Mouse (Mus musculus) limb, embryonic 11.5 days (tissue): ENCODE measurements around the gene Itpr1. TPM values are rescaled to one million over a fixed set of nuclear protein-coding genes. Genes with fewer than 3 reads are reported as not detected.
A peak's percentile ranks its signal among the peaks of the same experiment; 100 is the strongest.

Experiments used
- ATAC-seq: fragments of 200-750 bp; cut with Nextera tagmentation; 2 replicates; pipeline ENCODE4 v1.8.0; 2017; ENCODE audit warnings: low read depth; ENCODE audit not compliant: insufficient number of reproducible peaks, low FRiP score, low TSS enrichment
- DNase-seq: peaks from one replicate; pipeline ENCODE4 v3.0.0-alpha.2; 2015; ENCODE audit warnings: low spot score
- H3K27ac ChIP-seq: fragments of 300-500 bp; sonication (generic); replicated peaks from 2 replicates; pipeline ENCODE4 v1.5.1; 2014; ENCODE audit warnings: low read depth, mild to moderate bottlenecking, low read length
- H3K27me3 ChIP-seq: fragments of 300-500 bp; sonication (generic); 2 replicates; pipeline ENCODE4 v1.6.1; 2014; ENCODE audit warnings: mild to moderate bottlenecking, low read length, mixed read lengths; ENCODE audit not compliant: control insufficient read depth, insufficient read depth
- H3K36me3 ChIP-seq: fragments of 300-500 bp; sonication (generic); 2 replicates; pipeline ENCODE4 v1.6.1; 2014; ENCODE audit warnings: mild to moderate bottlenecking, low read length, moderate library complexity, mixed read lengths; ENCODE audit not compliant: control insufficient read depth, insufficient read depth
- H3K4me1 ChIP-seq: fragments of 300-500 bp; sonication (generic); 2 replicates; pipeline ENCODE4 v1.6.1; 2014; ENCODE audit warnings: low read length, mixed read lengths; ENCODE audit not compliant: control insufficient read depth, insufficient read depth
- H3K4me2 ChIP-seq: fragments of 300-500 bp; sonication (generic); 2 replicates; pipeline ENCODE4 v1.6.1; 2014; ENCODE audit warnings: low read depth, mild to moderate bottlenecking, moderate library complexity; ENCODE audit not compliant: severe bottlenecking
- H3K4me3 ChIP-seq: fragments of 300-500 bp; sonication (generic); 2 replicates; pipeline ENCODE4 v1.5.1; 2014; ENCODE audit warnings: low read depth, low read length
- H3K9ac ChIP-seq: fragments of 300-500 bp; sonication (generic); 2 replicates; pipeline ENCODE4 v1.6.1; 2014; ENCODE audit warnings: mild to moderate bottlenecking, low read length
- H3K9me3 ChIP-seq: fragments of 300-500 bp; sonication (generic); 2 replicates; pipeline ENCODE4 v1.6.1; 2016; ENCODE audit warnings: low read length; ENCODE audit not compliant: control insufficient read depth
- WGBS: fragments of 180-500 bp; shearing (Covaris S2); extraction: QIAGEN DNeasy Blood & Tissue Kit; methylation state at CpG from one replicate; pipeline ENCODE4 v1.1.7; 2014; 5-methylcytosine and 5-hydroxymethylcytosine counted together
- polyA plus RNA-seq: library from polyadenylated mRNA; unstranded; fragments of >200 nt; fragmentation: Nextera tagmentation; extraction: Ambion mirVana; gene quantifications from 2 replicates; pipeline ENCODE4 v1.2.1, GENCODE M21; 2014

Itpr1 gene
- polyA plus RNA-seq, 1 experiment from 2014 or later, result 6.4 TPM

DNA sequence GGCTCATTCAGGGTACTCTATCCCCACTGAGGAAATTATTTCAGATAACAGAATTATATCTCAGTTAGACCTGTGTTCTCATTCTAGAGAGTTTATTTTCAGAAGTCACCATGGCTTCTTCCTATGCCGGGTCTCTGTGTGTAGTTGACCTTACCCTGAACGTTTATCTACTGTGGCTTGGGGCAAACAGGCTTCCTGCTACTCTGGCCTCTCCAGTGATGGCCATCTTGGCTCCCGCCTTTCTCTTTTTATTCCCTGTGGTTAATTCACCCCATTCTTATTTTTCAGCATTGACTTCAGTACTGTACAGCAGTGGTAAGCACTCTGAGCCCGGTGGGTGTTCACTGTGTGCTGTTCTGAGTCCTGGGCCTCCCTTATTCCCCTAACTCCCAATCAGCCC, 25.1 kb downstream of the Itpr1 start:
- Histone ChIP-seq H3K4me1 (peaks cover 43% of the 10 kb centered on the region), H3K27ac (no peak overlapping the region; the same call in 1 of the 2 replicates), H3K9me3 (no peaks in the 10 kb centered on the region), H3K27me3 (no peaks in the 10 kb centered on the region), H3K4me2 (no peak overlapping the region), H3K9ac (no peak overlapping the region), H3K36me3 (no peaks in the 10 kb centered on the region), H3K4me3 (no peak overlapping the region)
- no peak for ATAC-seq
- DNase-seq, result no peak
- 64% methylated on average over 4 of the region's 4 CpGs for WGBS

DNA sequence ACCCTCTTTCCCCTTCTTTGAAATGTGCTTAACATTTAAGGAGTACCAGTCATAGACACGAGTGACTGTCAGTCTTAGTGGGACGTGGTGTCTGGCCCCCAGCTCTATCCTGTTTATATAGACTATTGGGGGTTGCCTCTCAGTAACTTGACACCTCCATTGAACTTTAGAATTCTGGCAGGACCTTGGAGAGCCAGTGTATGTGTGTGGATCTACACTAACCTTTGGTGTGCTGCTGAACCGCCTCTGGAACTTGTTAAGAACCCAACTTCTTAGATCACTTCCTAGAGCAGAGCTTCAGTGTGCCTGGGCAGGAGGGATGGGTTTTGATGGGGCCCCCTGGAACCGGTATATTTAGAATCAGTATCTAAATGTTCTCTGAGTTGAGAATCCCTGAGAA, 26.2 kb downstream of the Itpr1 start:
- WGBS, result 15% methylated on average over 4 of the region's 4 CpGs
- no peak for ATAC-seq
- no peaks in the 10 kb centered on the region for H3K27me3 ChIP-seq
- H3K9ac ChIP-seq, result no peak overlapping the region
- DNase-seq, result no peak
- no peaks in the 10 kb centered on the region for H3K36me3 ChIP-seq
- no peak overlapping the region for H3K4me2 ChIP-seq
- H3K9me3 ChIP-seq, result no peaks in the 10 kb centered on the region
- H3K4me1 ChIP-seq, result peaks cover 38% of the 10 kb centered on the region
- no peak overlapping the region for H3K27ac ChIP-seq
- H3K4me3 ChIP-seq, result no peak overlapping the region

DNA sequence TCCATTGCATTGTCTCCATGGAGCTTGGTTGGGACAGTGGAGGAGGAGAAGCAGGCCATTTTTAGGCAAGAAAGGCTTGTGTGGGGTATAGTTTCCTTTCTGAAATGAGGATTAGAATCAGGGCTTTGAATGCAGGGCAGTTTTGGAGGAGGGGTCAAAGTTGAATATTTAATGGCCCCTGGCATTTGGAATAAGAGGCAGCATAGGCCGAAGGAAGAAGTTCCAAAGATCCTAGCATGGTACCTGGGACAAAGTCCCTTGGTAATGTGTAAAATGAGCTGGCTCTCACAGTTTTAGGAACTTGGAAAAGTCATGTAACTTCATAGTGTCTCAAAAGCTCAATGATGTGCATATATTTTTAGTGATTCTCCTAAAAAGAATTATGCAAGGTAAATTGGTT, 27.1 kb downstream of the Itpr1 start:
- H3K9ac ChIP-seq, result no peak overlapping the region
- DNase-seq (no peak), ATAC-seq (no peak)
- no peak overlapping the region for H3K4me2 ChIP-seq
- H3K27me3 ChIP-seq, result no peaks in the 10 kb centered on the region
- no peaks in the 10 kb centered on the region for H3K9me3 ChIP-seq
- no peak overlapping the region for H3K27ac ChIP-seq
- peaks cover 38% of the 10 kb centered on the region for H3K4me1 ChIP-seq
- 93% methylated on average over 1 of the region's 1 CpGs for WGBS
- no peak overlapping the region for H3K4me3 ChIP-seq
- H3K36me3 ChIP-seq, result no peaks in the 10 kb centered on the region

DNA sequence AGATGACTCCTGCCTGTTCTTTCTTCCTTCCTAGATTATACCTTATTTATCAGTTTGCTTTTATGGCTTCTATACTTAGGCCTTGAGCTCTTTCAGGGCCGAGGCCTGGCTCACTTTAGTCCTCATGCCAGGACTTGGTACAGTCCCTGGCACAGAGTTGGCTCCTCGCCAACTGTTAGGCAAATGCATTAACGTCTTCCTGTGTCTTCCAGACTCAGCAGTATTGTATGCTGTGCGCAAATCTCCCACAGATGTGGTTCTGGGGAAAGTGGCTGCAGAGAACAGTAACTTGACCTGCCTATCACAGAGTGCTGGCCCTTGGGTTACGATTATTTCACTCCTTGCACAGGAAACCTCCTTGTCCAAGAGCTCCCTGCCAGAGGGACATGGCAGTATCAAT, 27.9 kb downstream of the Itpr1 start:
- H3K4me3 ChIP-seq, result no peak overlapping the region
- no peaks in the 10 kb centered on the region for H3K36me3 ChIP-seq
- peak; percentile 45 for DNase-seq
- 0 out of 2 replicates have a peak, but pooled peaks have one; percentile 17 for ATAC-seq
- H3K9ac ChIP-seq, result no peak overlapping the region
- H3K27me3 ChIP-seq, result no peaks in the 10 kb centered on the region
- no peak overlapping the region; the same call in 1 of the 2 replicates for H3K27ac ChIP-seq
- no peaks in the 10 kb centered on the region for H3K9me3 ChIP-seq
- peaks cover 35% of the 10 kb centered on the region for H3K4me1 ChIP-seq
- no peak overlapping the region for H3K4me2 ChIP-seq
- WGBS, result 39% methylated on average over 5 of the region's 5 CpGs

DNA sequence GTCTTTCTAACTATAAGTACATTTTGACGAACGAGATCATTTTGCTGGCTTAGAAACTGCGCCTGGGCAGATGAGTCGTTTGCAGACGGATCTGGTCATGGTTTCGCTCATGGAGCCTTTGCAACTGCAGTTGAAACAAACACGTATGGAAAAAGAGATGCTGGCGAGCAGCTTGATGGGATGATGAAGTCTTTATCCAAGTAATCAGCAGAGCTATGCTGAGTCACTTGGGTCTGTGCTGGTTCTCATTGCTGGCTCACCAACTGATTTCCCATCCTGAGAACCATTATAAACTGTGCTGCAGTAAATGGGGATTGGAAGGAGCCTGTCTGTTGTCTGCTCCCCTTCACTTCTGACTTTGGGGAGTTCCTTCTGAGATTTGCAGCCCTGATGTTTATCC, 31.7 kb downstream of the Itpr1 start:
- ATAC-seq, result no peak
- Histone ChIP-seq H3K27ac (no peak overlapping the region), H3K9ac (no peak overlapping the region), H3K4me3 (no peak overlapping the region), H3K9me3 (no peaks in the 10 kb centered on the region), H3K36me3 (no peaks in the 10 kb centered on the region), H3K4me2 (no peak overlapping the region), H3K27me3 (no peaks in the 10 kb centered on the region), H3K4me1 (peaks cover 19% of the 10 kb centered on the region)
- 88% methylated on average over 8 of the region's 8 CpGs for WGBS
- no peak for DNase-seq

DNA sequence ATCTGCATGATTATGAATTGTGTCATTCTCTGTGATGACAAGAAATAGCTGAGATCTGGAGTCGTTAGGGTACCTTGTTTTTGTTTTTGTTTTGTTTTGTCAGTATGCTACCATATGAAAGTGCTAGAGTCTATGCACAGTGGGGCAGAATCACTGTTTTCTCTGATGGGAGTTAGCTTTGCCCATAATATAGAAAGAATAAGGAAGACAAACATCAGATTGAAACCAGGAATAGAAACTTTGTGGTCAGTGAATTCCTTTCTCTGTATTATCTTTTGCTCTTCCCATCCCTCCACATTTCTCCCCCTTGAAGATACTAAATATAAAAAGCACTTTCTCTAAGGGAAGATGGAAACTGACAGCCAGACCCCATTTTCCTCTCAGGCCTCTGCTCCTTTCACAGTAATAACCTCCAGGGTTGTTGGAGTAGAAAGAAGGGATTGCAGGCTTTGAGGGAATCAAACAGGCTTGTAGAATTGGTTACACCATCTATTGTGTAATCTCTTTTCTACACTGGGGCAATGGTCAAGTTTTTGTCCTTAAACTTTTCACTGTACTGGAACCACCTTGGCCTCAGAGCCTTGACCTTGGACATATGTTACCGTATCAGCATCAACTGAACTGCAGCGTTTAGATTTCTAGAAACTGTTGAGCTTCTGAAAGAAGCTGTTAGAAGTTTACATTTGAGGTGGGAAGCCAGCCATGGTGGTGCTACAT, 33.6 kb downstream of the Itpr1 start:
- H3K27me3 ChIP-seq, result no peaks in the 10 kb centered on the region
- H3K4me2 ChIP-seq, result no peak overlapping the region
- 73% methylated on average over 3 of the region's 3 CpGs for WGBS
- ATAC-seq (no peak), DNase-seq (no peak)
- no peak overlapping the region for H3K9ac ChIP-seq
- no peak overlapping the region for H3K27ac ChIP-seq
- H3K9me3 ChIP-seq, result no peaks in the 10 kb centered on the region
- peaks cover 12% of the 10 kb centered on the region for H3K4me1 ChIP-seq
- H3K36me3 ChIP-seq, result no peaks in the 10 kb centered on the region
- H3K4me3 ChIP-seq, result no peak overlapping the region

DNA sequence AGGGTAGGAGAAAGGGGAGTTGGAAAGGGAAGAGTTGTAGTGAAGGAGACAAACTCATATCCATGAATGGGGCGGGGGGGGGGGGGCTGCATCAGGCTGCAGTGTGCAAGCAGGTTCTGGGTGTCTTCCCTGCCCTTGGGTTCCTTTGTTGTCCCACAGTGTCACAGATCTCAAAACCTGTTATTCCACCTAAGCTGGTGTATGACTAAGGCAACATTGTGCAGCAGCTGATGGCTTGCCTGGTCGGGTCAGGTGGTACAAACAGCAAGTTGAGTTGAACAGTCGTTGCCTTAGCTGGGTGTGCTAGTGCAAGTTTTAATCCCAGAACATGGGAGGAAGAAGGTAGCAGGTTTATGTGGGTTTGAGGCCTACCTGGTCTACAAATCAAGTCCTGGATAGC, 34.3 kb downstream of the Itpr1 start:
- H3K4me1 ChIP-seq, result peaks cover 12% of the 10 kb centered on the region
- no peak overlapping the region for H3K9ac ChIP-seq
- H3K36me3 ChIP-seq, result no peaks in the 10 kb centered on the region
- no peak overlapping the region for H3K4me2 ChIP-seq
- H3K9me3 ChIP-seq, result no peaks in the 10 kb centered on the region
- H3K4me3 ChIP-seq, result no peak overlapping the region
- no peak overlapping the region for H3K27ac ChIP-seq
- 84% methylated on average over 3 of the region's 3 CpGs for WGBS
- H3K27me3 ChIP-seq, result no peaks in the 10 kb centered on the region
- no peak for DNase-seq
- ATAC-seq, result no peak

DNA sequence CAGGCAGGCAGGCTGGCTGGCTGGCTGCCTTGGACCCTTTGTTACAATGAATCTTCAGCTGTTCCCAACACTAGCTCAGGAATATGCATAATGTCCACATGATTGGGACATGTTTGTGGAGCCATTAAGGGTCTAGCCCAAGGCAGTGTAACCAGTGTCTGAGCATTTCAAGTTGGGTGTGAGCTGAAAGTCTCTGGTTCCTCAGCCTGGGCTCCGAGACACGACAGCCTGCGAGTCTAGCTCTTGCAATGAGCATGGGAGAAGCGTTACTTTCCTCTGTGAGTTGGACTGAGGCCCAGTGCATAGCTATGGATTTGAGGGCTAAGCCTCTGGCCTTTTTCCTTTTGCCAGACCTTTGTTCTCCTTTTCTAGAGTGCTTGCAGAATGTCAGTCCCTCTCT, 35.6 kb downstream of the Itpr1 start:
- H3K9ac ChIP-seq, result no peak overlapping the region
- H3K36me3 ChIP-seq, result no peaks in the 10 kb centered on the region
- H3K4me2 ChIP-seq, result no peak overlapping the region
- ATAC-seq (no peak), DNase-seq (no peak)
- no peak overlapping the region for H3K4me3 ChIP-seq
- H3K27me3 ChIP-seq, result no peaks in the 10 kb centered on the region
- peaks cover 12% of the 10 kb centered on the region for H3K4me1 ChIP-seq
- H3K27ac ChIP-seq, result peak overlapping the region; percentile 45; the same call in 1 of the 2 replicates
- 62% methylated on average over 4 of the region's 4 CpGs for WGBS
- no peaks in the 10 kb centered on the region for H3K9me3 ChIP-seq
